Mouse (Mus musculus) cerebellum, postnatal 25 days (tissue): Measurements from ENCODE around the gene Sacs.

ENCODE experiments used
- DNase-seq, 2 experiments: peaks; one replicate each; pipeline ENCODE4 v3.0.0; 2021; ENCODE audit warnings: mixed read lengths in 2 of 2

Sacs gene

GRCm38 (mm10) chr14:61242611-61243010 is 104.4 kb downstream of the Sacs start:
- no peak for DNase-seq

GRCm38 (mm10) chr14:61246444-61246843 is 108.2 kb downstream of the Sacs start:
- no peak for DNase-seq

DNA sequence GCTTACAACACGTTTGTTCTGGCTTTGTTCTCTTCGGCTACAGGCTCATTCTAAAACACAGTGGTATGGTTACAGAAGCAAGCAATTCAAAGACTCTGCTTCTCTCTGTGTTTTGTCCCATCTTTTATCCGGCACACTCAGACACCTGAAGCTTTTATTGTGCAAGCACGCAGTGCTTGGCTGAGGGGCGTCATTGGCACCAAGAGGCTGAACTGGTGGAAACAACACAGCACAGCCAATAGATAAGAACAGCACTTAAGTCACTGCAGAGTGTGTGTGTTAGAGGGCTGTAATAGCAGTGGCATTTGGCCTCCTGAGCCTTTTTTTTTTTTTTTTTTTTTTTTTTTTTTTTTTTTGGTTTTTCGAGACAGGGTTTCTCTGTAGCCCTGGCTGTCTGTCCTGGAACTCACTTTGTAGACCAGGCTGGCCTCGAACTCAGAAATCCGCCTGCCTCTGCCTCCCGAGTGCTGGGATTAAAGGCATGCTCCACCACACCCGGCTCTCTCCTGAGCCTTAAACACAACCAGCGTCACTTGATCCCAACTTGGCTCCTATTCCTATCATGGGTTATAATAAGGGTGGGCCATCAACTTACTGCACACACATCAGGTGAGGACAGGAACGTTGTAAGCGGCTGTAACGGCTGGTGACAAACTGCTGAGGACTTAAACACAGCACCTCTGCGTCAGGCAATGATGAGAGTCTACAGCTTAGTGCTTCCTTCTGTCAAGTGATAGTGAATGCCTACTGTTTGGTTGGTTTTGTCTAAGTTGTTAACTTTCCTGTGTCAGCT is 114.5 kb downstream of the Sacs start:
- no peak for DNase-seq

DNA sequence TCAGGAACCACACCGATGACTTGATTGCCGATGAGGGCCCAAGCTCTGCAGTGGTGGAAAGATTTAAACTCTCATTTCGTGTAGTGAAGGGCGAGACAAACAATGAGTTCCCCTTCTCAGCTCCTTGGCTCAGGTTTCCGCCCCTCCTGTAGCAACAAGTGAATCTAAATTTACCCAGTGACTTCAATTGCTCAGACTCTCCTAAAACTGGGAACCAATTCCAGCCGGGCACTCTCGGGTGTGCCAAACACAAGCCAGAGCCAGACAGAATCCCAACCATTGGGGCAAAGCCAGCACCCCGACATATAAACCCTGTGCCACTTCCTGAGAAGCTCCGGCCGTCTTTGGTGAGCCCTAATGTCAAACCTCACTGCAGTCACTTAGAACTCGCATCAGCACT is 120.1 kb downstream of the Sacs start, which contains the start of gene Sgcg:
Gene Sgcg, minus strand, starts transcription at position 139 of the 400 bp plus-strand sequence.
- DNase-seq: no peak

DNA sequence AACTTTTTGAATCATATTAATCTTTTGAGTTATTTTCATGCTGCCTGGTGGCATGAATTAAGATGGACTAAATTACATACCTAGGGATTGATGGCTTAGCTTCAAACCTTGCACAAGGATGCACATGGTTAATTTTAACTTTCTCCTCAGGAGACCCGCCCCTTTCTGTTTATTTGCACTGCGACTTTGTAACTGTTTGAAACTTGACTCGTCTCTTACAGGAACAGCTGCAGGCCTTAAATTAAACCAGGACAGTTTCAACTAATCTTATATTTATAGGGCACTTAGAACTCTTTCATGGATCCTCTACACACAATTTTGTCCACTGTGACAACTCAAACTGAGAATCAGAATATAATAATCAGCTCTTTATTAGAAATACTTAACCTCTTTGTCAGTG is 120.8 kb downstream of the Sacs start:
- DNase-seq: no peak

DNA sequence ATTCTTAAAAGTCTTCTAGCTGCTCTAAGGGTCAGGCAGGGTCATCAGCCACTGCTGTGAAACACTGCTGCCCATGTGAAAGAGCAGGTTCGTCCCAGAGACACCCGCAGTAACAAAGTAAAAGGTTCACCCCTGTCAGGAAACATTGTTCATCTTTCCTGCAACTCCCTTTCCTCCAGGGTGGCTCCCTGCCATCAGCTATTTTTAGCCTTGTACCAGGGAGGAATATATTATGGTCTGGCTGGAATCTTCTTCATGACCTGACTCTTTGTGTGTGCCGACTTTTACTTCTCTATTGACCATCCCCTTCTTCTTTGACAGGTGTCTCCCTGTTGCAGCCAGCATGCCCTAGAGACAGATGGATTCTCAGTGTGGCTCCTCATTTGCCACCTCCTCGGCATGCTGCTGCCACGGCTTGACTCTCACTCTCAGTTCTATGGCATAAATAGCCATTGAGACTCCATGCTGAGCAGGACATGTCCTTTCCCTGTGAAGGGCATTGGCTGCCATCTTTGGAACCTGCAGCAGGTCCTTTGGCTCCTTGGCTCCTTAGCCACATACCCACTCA is 129.7 kb downstream of the Sacs start:
- peak; percentile 77 to 78 for DNase-seq

DNA sequence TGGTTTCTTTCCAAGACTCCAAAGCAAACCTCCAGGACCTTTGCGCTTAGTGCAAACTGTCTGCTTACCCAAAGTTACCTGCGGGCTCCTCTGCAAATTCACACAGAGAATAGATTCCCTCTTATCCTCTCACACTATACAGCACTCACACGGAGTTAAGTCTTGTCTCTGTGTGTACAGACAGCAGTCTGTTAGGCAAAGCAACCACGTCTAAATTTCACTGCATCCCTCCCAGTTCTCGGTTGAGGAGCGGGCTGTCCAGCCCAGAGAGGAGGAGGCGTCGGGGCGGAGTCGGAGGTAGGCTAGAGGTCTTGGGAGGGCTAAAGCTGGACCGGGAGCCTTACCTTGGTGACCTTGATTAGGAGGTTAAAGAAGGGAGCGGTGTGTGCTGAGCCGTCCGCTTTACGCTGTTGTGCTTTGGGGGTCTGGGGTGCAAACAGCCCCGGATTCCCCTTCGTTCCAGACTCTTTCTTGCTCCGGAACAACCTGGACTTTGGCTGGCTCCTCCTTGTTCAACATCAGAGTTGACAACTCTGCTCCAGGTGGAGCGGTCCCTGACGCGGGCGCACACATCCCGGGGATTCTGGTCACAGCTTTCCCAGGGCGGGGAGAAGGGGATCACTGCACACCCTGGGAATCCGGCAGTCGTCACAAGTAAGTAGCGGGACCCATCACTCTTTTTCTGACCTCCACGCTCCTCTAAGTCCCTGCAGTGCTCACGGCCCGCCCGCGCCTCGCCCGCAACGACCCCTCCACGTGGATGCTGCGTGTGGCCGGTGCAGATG is 136.3 kb downstream of the Sacs start:
- DNase-seq: no peak

- DNase-seq: peak; percentile 47 to 68
These were observed 139.0 kb downstream of the Sacs start for GRCm38 (mm10) chr14:61277285-61277684.

DNA sequence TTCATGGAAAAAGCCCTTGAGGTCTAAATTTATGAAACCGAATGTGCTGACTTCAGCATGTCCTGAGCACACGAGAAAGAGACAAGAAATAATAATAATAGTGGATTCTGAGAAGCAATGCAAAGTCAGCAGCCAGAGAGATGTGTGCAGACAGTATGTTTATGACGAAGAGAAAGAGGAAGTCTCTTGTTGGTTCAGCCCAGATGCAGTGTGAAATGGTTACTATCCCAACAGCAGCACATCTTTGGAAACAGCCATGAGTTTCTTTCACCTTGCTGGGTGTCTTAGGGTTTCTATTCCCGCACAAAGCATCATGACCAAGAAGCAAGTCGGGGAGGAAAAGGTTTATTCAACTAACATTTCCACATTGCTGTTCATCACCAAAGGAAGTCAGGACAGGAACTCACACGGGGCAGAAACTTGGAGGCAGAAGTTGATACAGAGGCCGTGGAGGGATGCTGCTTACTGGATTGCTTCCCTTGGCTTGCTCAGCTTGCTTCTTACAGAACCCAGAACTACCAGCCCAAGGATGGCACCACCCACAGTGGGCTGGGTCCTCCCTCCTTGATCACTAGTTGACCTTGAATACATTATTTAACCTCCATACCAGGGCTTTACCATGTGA is 140.5 kb downstream of the Sacs start:
- DNase-seq: no peak

DNA sequence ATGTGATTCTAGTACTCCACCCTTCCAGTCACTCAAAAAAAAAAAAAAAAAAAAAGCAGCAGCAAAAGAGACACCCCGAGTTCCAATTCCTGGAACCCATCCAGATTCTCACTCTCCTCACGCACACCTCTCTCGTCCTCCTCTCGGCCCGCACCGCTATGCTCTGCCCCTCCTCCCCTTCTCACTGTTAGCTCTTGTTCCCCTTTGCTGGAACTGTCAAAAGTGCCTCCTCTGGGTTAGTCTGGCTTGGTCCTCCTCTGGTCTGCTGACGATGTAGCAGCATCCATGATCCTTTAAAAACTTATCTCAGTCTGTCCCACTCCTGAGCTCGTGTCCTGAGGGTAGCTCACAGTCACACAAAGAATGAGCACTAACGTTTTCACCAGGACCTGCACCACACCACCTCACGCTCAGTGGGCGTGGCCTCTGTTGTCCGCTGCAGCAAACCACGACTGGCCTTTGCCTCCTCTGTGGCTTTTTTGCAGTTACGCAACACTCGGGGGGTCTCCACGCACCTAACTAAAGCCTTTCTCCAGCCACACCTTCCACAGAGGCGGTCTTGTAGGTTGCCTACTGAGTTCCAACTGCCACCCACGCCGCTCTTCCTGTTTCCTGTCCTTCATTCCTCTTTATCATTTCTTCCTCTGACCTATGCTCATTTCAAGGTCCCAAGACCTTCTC is 150.5 kb downstream of the Sacs start:
- no peak for DNase-seq
